Mouse (Mus musculus) embryonic stem cell, embryonic (primary cell): Measurements from ENCODE around the gene Ccdc174.

Experiments
- CTCF ChIA-PET, 4 experiments: fragments of 300-600 bp in 2 of 4; fragments of 350-600 bp in 2 of 4; sonication (Branson Sonifier 250); formaldehyde crosslinking; loops; one replicate each; lab custom pipeline; 2022; ENCODE audit warnings: inconsistent platforms in 2 of 4; lab: Charles Lee
- POLR2A ChIA-PET, 4 experiments: fragments of 300-600 bp in 2 of 4; fragments of 350-600 bp in 2 of 4; sonication (Branson Sonifier 250); formaldehyde crosslinking; loops; one replicate each; lab custom pipeline; 2022; ENCODE audit warnings: antibody characterized with exemption in 4 of 4, inconsistent platforms in 1 of 4; lab: Charles Lee

The Ccdc174 gene

GRCm38 (mm10) chr6:91877885-91878651 is at the start of gene Ccdc174:
Ccdc174 (plus strand) TSS chr6:91878053.
- ChIA-PET CTCF (no interaction called here), POLR2A (interaction anchor here (0.6 to 1.6 kb wide), 21 partner anchors 9 to 710 kb away, joined by 3 to 12 read pairs (median 4); no protein-coding TSS in a partner anchor)

- ChIA-PET CTCF (no interaction called here), POLR2A (interaction anchor here in 2 of 4 experiments (0.6 to 0.7 kb wide), 2 partner anchors 37 to 52 kb away, joined by 3 read pairs; no protein-coding TSS in a partner anchor)
These were observed 44.9 kb upstream of the Ccdc174 start for GRCm38 (mm10) chr6:91832863-91833440.

- ChIA-PET POLR2A (interaction anchor here in 3 of 4 experiments (0.6 to 1.2 kb wide), 4 partner anchors 9 to 469 kb away, joined by 3 to 4 read pairs (median 3); partner anchors contain the start of gene Wnt7a (in 1 of the 3)), CTCF (interaction anchor here in 1 of 4 experiments (2.5 kb wide), 1 partner anchor 13 kb away, joined by 7 read pairs; no protein-coding TSS in a partner anchor)
These were observed 38.6 kb upstream of the Ccdc174 start for GRCm38 (mm10) chr6:91839010-91839871.

GRCm38 (mm10) chr6:91842897-91843627 is 34.8 kb upstream of the Ccdc174 start:
- POLR2A ChIA-PET, result interaction anchor here in 3 of 4 experiments (0.5 to 1.5 kb wide), 8 partner anchors 9 to 1061 kb away, joined by 3 to 6 read pairs (median 4); no protein-coding TSS in a partner anchor
- CTCF ChIA-PET, result interaction anchor here in 3 of 4 experiments (0.6 to 1.7 kb wide), 9 partner anchors 9 to 320 kb away, joined by 3 to 8 read pairs (median 3); no protein-coding TSS in a partner anchor

- ChIA-PET CTCF (interaction anchor here in 3 of 4 experiments (0.6 to 1.7 kb wide), 10 partner anchors 9 to 320 kb away, joined by 3 to 8 read pairs (median 3); no protein-coding TSS in a partner anchor), POLR2A (interaction anchor here in 2 of 4 experiments (1.3 to 1.5 kb wide), 3 partner anchors 9 to 317 kb away, joined by 3 to 6 read pairs (median 3); no protein-coding TSS in a partner anchor)
These were observed 34.2 kb upstream of the Ccdc174 start for GRCm38 (mm10) chr6:91843628-91844153.

GRCm38 (mm10) chr6:91852550-91852949 is 25.3 kb upstream of the Ccdc174 start:
- CTCF ChIA-PET, result interaction anchor here (0.5 to 1.6 kb wide), 23 partner anchors 9 to 755 kb away, joined by 3 to 8 read pairs (median 4); no protein-coding TSS in a partner anchor
- POLR2A ChIA-PET, result interaction anchor here in 3 of 4 experiments (0.6 to 2.5 kb wide), 4 partner anchors 10 to 325 kb away, joined by 3 to 6 read pairs (median 4); no protein-coding TSS in a partner anchor

- POLR2A ChIA-PET, result interaction anchor here in 1 of 4 experiments (0.6 kb wide), 2 partner anchors 11 to 720 kb away, joined by 3 to 4 read pairs; no protein-coding TSS in a partner anchor
- CTCF ChIA-PET, result interaction anchor here in 1 of 4 experiments (1.6 kb wide), 1 partner anchor 331 kb away, joined by 4 read pairs; no protein-coding TSS in a partner anchor
These were observed 19.5 kb upstream of the Ccdc174 start for GRCm38 (mm10) chr6:91858339-91858738.

- ChIA-PET CTCF (interaction anchor here in 1 of 4 experiments (0.5 kb wide), 1 partner anchor 76 kb away, joined by 13 read pairs; no protein-coding TSS in a partner anchor), POLR2A (interaction anchor here in 1 of 4 experiments (0.9 kb wide), 1 partner anchor 34 kb away, joined by 3 read pairs; no protein-coding TSS in a partner anchor)
These were observed 15.0 kb upstream of the Ccdc174 start for GRCm38 (mm10) chr6:91862848-91863247.

GRCm38 (mm10) chr6:91864595-91864994 is 13.3 kb upstream of the Ccdc174 start:
- ChIA-PET CTCF (interaction anchor here in 3 of 4 experiments (0.6 to 0.7 kb wide), 3 partner anchors 207 to 429 kb away, joined by 3 to 7 read pairs (median 4); no protein-coding TSS in a partner anchor), POLR2A (interaction anchor here in 1 of 4 experiments (1.3 kb wide), 1 partner anchor 13 kb away, joined by 6 read pairs; the partner anchor contains the start of gene Ccdc174)

GRCm38 (mm10) chr6:91865601-91866000 is 12.3 kb upstream of the Ccdc174 start:
- POLR2A ChIA-PET, result interaction anchor here in 1 of 4 experiments (1.3 kb wide), 1 partner anchor 12 kb away, joined by 6 read pairs; the partner anchor contains the start of gene Ccdc174

GRCm38 (mm10) chr6:91868091-91868490 is 9.8 kb upstream of the Ccdc174 start:
- POLR2A ChIA-PET, result no interaction called here
- CTCF ChIA-PET, result no interaction called here

More at GRCm38 (mm10) chr6:91865601-91866000, 12.3 kb upstream of the Ccdc174 start:
- CTCF ChIA-PET, result no interaction called here

- ChIA-PET CTCF (no interaction called here), POLR2A (no interaction called here)
These were observed 5.1 kb upstream of the Ccdc174 start for GRCm38 (mm10) chr6:91872781-91873180.

GRCm38 (mm10) chr6:91883859-91884258 is 6.0 kb downstream of the Ccdc174 start:
- ChIA-PET POLR2A (no interaction called here), CTCF (no interaction called here)

- POLR2A ChIA-PET, result interaction anchor here in 2 of 4 experiments (0.7 kb wide), 2 partner anchors 9 to 499 kb away, joined by 3 to 5 read pairs; no protein-coding TSS in a partner anchor
- CTCF ChIA-PET, result interaction anchor here in 1 of 4 experiments (1.2 kb wide), 1 partner anchor 362 kb away, joined by 5 read pairs; no protein-coding TSS in a partner anchor
These were observed 11.5 kb downstream of the Ccdc174 start for GRCm38 (mm10) chr6:91889255-91889906.

GRCm38 (mm10) chr6:91890615-91891014 is 12.8 kb downstream of the Ccdc174 start:
- CTCF ChIA-PET, result no interaction called here
- POLR2A ChIA-PET, result no interaction called here

GRCm38 (mm10) chr6:91891776-91892175 is 13.9 kb downstream of the Ccdc174 start:
- ChIA-PET POLR2A (interaction anchor here in 1 of 4 experiments (0.6 kb wide), 1 partner anchor 21 kb away, joined by 3 read pairs; no protein-coding TSS in a partner anchor), CTCF (interaction anchor here in 1 of 4 experiments (0.7 kb wide), 1 partner anchor 9 kb away, joined by 3 read pairs; no protein-coding TSS in a partner anchor)
